Mouse (Mus musculus) hindlimb bud, embryonic 11.5 days (tissue): ENCODE results near the gene Raf1.

Experiments used
- DNase-seq: peaks from one replicate; pipeline ENCODE4 v3.0.0-alpha.2; 2012; ENCODE audit warnings: low read depth, low spot score; ENCODE audit errors: extremely low spot score

The Raf1 gene

DNA sequence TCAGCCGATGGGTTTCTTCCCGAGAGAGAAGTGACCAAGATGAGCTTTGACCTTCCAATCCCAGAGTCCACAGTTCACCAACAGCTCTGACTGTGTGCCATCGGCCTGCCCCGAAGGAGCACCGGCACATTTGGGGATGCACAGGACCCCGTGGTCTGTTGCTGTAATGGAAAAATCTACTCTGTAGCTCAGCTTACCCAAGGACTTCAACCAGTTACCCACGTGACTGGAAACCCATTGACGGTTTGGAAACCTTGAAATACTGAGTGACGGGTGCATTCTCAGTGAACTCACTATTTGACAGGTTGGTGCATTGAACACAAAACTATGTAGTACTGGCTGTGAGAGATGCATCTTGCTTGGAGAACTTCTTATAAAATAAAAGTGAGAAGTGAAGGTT is 98.5 kb downstream of the Raf1 start:
- DNase-seq, result no peak

DNA sequence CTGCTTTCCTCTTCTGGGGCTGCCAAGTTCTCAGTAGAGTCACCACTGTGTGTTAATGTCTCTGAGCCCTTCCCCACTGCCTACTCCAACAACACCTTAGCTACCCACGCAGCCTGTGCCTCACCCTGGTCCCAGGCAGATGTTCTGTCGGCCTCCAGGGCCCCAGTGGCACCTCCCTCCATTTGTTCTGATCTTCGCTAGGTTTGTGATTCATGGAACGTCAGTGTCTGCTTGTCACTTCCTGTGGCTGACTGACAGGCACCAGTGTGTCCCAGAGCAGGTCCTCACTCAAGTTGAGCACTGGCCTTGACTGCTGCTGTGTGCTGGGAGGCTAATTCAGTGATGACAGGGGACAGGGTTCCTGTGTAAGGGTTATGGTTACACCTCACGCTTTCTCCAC is 99.0 kb downstream of the Raf1 start:
- no peak for DNase-seq

- DNase-seq, result no peak
These were observed 102.3 kb downstream of the Raf1 start for GRCm38 (mm10) chr6:115574171-115574570.
